Mouse (Mus musculus) monocyte, adult 5-6 weeks (primary cell): ENCODE data around the gene Hhip. TPM values are rescaled to one million over a fixed set of nuclear protein-coding genes. Genes with fewer than 3 reads are reported as not detected.

Source experiments
- ATAC-seq: fragments of 153-309, 156-312 bp; replicated peaks from 2 replicates; pipeline ENCODE4 v1.8.0; 2017; ENCODE audit warnings: mild to moderate bottlenecking; ENCODE audit not compliant: low TSS enrichment, insufficient number of reproducible peaks, severe bottlenecking, poor library complexity, low FRiP score
- total RNA-seq: library from RNA; stranded (forward); fragments of 200-1000, 200-491, 200-594 nt; gene quantifications from 3 replicates; pipeline ENCODE4 v1.2.3, GENCODE M21; 2017

The Hhip gene
- not detected in 3 replicates for total RNA-seq

DNA sequence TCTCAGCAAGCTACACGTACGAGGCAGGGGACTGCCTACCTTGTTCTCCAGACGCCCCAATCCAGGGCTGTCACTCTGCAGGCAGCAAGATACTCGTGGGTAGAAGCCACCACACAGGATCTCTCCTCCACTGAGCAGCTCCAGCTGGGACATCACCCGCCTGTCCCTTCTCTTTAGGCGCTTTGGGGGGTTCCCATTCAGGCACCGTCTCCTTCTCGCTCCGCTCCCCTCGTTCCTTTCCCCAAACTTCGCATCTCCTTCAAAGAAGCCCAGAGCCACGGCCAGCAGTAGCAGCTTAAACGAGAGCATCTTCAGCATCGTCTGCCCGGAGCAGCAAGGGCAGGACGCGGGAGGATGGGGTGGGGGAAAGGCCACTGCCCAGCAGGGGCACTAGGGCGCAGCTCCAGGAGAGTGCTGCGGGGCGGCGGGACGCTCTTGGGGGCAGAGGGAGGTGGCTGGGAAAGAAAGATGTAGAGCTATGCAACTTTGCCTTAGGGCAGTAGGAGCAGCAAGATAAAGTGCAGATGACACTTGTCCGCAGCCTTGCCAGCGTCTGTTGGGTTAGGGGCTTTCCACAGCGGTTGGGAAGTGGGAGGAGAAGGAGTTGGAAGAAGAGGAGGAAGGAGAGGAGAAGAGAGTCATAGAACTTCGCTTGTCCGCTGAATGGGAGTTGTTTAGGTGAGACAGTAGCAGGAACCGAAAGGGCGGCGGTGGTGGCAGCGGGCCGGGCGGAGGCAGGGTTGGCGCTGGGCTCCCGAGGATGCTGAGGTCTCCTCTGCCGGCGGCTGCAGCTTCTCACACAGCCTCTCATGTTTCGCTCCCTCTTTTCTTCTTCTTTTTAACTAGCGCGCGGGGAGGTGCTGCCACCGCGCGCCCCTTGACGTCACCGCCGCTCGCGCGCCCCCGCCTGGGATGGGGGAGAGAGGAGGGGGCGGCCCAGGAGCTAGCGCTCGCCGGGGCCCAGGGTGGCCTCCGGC lies at the start of gene Hhip:
Hhip (minus strand) TSS at position 809 of the 977 bp plus-strand sequence.
- ATAC-seq: no peak

DNA sequence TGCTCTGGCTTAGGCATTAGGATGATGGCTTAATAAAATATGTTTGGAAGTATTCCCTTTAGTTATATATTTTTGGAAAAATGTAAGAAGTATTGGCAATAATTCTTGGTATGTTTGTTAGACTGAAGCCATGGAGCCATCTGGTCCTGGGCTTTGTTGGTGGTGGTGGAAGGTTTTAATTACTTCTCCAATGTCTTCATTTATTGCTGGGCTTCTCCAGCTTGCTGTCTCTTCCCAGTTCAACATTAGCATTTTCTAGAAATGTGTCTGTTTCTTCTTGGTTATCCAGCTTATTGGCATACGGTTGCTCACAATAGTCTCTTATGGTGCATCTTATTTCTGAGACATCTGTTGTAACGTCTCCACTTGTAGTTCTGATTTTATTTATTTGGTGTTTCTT lies 29.2 kb upstream of the Hhip start:
- ATAC-seq: no peak

DNA sequence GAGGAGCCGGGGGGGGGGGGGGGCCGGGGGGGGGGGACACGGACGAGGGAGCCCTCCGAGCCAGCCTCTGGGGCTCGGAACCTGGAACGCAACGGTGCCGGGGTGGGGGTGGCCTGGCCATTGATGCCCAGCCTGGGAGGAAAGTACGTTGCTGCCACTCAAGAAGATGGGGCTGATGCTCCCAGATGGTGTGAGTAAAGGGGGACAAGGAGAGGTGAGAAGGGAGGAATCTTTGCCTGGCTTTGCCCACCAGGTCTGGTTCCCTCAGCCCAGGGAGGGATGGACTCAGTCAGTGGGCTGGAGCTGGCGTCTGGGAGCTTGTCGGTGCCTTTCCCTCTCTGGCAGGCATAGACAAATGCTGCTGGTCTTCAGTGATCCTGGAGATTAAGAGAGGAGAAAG lies 387 bp upstream of the Hhip start:
- ATAC-seq: no peak

DNA sequence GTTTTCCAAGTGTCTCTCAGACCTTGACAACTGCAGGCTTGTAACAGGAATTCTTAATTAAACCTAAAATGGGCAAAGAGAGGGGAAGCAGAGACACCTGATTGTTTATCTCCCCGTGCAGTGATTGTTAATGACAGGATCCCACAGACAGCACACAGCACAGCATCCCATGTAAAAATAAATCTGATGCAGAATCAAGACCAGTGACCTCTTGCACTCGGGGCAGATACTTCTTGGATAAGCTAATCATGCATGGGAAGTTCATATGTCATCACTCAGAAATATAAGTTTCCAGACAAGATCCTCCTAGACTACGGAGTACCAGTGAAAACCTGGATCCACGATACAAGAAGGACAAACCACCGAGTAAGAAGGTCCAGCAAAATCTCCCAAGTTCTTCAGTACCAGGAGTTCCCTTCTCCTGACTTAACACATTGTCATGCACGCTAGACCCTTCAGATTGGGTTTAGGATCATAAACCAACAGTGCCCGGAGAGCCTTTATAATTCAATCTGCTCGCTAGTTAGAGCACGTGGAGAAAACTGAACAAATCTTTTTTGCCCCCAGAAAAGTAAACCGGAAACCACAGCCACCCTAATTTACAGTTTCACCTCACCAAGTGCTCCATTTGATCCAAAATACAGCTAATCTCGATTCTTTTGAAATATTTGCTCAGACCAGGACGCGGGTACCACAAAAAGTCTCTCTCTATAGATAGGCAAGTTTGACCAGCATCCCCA lies 1.3 kb downstream of the Hhip start:
- ATAC-seq: no peak

DNA sequence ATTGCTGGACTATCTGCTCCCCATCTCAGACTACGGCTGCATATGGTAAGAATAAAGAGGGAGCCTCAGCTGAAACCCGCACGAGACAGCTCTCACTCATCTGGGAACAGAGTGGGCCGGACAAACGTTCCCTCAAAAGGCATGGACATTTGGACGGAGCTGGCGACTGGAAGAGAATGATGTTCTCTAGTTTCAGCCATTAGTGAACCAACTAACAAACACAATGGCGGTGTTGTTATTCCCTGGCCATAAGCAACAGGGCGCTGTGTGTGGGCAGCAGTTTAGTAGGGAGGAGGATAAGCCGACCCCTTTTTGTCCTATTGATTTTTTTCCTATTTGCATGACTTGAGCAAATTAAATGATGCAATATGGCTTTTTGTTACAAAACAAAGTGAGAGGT lies 2.0 kb downstream of the Hhip start:
- ATAC-seq: no peak

DNA sequence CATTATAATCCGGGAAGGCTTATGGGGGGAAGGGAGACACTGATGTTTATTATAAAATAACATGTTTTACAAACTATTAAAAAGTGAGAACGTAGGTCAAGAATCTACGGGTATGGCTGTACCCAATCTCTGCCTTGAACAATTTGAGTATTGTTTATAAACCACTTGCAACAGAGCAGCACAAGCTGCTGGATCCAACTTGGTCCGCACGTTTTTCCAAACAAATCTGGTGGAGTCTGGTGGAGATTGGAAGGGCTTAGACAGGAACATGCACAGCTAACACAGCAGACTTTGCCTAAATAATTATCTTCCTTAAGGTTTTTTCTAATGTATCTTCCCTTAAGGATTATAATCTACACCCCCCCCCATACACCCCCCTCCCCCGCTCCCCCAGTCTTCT lies 2.7 kb downstream of the Hhip start:
- ATAC-seq: no peak

DNA sequence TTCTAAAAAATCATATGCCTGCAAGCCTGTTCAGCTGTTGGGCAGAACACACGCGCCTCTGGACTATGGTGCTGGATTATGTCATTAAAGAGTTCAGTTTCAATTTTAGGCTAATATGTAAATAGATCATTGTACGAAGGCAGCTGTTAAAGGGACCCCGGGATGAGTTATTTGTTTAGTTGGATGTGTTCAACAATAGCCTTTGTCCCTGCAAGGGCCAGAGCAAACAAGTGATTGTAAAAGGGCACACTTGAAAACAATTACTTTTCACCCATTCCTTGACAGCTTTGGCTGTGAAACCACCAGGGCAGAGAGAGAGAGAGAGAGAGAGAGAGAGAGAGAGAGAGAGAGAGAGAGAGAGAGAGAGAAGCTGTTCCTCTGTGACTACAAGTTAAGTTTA lies 3.6 kb downstream of the Hhip start:
- ATAC-seq: no peak

DNA sequence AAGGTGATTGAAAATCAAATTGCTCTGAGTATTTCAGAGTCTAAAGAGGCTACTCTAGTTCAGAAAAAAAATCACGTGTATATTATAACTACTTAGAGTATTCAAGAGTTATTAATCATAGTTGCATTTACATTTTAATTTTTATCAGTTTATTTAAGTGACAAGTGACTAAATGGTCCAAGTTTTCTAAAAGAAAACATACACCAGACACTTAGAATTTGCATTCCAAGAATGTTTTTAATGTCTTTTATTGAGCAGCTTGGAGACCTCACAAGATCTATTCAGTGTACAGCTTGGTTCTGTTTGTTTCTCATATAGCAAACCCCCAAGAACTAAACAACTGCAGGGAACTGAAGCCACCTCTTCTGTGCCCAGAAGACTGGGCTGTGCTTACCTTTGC lies 5.0 kb downstream of the Hhip start:
- ATAC-seq: no peak

DNA sequence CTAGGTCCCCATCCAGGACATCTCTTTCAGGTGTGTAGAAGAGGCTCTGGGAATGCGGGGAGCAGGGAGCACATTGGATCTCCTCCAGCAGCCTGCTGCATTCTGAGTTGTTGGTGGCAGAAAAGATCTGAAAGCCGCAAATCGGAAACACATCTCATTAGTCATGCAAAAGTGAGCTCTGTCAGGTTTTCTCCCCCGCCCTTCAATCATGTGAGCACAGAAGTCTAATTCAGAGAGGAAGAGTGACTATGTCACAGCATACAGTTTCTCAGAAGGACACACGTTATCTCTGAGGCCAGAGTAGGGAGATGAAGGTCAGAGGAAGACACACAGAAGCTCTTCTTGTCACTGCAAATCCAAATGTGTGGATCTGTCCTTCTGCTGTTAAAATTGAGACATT lies 6.3 kb downstream of the Hhip start:
- no peak for ATAC-seq

DNA sequence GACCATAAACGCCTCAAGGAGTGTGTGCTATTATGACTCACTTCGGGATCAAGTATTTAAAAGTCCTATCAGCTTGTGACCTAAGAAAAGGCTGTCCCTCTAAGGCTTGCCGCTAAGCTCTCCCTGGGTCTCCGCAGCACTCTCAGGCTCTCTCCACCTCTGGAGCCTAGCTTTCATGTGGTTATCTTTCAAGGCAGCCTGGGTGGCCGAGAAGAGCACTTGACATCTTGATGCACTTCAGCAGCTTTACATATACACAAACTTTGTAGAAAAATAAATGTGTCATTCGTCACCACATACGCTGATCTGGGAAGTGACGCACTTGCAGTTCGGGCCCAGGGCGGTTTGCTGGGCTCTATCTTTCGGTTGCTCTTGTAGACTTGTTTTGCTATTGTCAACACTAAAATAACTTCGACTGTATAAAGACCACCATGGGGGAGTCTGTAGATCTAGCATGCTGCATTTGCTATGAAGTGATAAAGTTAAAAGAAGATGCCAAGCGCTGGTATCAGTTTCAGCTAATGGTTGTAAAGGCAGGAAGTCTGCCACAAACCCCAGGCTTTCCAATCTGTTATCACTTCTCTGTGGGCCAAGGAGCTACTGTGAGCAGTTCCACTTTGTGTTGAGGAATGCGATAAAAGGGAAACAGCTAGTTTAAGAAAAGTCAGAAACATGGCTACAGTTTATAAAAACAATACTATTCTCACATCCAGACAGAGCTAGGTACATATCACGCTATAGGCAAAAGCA lies 8.4 kb downstream of the Hhip start:
- no peak for ATAC-seq

DNA sequence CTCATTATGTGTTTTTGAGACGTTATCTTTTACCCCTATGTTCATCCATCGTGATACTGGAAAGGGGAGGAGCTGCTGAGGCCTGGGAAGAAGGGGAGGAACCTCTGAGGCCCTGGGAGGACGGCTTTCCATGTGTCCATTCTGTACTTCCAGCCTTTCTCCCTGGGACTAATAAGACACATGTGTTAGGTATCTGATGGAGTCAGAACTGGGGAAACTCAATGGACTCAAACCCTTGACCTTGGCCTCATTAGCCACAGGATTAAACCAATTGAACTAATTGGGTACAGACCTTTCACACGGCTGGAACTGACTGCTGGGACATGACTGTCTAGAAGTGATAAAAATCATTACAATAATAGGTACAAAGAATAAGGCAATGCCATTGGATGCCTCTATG lies 9.6 kb downstream of the Hhip start:
- no peak for ATAC-seq

DNA sequence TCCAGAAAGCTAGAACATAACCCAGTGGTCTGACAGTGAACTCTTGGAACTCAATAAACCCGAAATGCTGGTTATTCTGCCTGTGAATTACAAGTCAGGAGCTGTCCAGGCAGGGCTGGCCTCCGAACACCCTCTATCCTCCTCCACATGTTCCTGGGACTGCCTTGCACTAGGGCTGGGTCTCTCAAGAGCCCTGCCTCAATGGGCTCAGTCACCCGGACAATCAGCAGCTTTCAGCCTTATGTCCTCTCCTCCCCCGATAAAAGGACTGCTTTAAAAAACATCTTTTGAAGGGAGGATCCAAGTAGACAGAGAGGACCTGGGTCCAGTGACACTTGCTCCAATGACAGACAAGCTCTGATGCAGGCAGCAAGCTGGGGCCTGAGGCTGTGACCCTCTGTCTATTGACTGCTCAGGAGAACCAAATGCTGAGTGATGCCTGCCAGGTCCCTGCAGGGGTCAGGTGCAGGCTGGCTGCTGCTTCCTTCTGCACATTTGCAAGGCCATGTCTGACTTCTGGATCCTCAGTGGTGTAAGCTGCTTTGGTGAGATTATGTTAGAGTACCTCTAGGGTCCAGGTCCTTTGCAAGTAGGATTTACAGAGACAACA lies 20.1 kb downstream of the Hhip start:
- no peak for ATAC-seq

DNA sequence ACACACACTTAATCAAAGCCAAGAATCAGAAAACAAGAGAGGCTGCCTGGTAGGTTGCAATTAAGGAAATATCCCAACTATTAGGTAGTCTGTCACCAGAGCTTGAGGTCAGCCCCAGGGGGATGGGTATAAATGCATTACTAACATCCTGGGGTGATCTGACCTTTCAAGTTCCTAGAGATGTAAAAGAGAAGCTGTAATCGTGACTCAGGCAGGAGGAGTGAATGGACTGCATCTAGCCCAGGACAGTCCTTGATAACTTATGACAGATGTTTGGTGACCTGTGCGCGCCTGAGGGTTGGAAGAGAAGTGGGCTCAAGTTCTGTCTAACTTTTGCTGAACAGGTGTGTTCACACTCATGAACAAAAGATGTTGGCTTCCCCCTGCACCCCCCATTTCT lies 25.2 kb downstream of the Hhip start:
- ATAC-seq: no peak

DNA sequence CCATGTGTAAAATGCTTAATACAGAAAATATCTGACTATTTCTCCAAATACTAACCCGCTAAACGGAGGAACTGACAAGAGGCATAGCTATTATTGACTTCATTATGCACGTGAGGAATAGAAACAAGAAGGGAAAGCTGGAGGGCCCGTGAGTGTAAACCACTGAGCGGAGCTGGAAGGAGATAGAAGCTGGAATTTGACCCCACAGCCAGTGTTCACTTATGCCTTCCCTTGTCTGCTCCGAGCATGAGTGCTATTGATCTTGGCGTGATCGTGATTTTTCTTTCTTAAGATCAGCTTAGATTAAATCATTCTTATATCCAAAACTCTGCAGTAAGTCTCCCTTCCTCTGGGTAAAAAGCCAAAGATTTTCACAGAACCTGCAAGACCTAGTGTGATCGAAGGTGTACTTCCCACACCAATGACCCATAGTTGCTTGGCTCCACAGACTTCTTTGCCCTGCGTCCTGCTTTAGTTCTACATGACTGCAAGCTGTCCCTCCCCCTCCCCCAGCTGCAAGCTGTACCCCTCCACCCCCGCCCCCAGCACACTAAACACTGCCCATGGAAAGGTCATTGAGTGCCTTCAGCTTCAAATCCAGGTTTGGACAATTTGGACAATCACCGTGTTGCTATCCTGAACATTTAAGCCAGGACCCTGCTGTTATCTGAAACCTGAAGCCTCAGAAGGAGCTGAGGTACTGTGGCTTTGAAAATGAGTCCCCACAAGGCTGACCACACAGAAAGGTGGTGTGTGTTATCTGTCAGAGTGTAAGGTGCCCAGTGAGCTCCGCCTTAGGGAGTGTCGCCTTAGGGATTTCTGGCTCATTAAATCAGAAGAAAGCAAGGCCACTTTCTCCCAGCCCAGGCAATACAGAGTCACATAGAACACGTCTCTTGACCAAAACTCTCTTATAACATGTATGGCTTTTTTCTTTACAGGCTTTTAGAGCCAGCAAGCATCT lies 26.2 kb downstream of the Hhip start:
- ATAC-seq: no peak

DNA sequence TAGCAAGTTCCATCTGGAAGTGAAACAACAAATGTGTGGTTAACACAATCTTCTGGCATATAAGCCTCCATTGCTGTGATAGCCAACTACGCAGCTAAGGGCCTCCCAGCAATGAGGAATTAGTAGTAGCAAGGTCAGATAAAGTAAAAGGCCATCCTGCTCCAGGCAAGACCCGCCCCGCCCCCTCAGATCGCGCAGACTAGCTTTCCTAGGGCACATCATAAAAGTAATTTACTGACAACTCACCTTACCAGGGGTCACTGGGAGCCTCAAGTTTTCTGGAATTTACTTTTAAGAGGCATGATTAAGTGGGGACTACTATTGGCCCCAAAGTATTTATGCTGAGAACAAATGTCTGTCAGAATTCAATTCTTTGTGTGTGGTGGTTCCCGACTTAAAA lies 28.2 kb downstream of the Hhip start:
- no peak for ATAC-seq

DNA sequence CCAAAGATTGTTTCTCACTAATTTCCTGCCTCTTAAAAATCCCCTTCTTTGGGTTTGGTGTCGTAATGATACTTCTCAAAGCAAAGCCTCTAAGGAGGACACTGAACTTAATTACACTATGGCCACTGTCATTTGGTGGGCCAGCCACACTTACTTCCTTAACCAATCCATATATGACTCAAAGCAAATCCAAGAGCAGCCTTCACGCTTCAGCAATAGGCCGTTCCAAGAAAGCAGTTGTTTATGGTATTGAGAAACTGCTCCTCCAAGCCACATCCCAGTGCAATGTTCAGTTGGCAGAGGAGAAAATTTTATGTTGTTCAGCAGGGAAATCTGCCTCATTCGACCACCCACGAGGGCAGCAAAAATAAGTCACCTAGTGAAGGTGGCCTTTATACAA lies 37.3 kb downstream of the Hhip start:
- ATAC-seq: no peak

DNA sequence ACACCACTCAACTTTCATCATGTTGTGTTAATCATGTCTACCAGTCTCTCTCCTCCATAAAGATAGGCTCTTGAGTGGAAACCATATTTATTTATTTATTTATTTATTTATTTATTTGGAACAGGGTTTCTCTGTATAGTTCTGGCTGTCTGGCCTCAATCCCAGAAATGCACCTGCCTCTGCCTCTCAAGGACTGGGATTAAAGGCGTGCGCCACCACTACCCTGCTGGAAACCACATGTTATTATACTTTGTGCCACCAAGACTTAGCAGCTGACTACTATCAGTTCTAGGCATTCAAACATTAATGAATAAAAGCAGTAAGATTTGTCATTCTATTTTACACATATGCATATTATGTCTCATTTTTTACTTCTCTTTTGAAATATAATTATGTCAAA lies 42.0 kb downstream of the Hhip start:
- ATAC-seq: no peak

DNA sequence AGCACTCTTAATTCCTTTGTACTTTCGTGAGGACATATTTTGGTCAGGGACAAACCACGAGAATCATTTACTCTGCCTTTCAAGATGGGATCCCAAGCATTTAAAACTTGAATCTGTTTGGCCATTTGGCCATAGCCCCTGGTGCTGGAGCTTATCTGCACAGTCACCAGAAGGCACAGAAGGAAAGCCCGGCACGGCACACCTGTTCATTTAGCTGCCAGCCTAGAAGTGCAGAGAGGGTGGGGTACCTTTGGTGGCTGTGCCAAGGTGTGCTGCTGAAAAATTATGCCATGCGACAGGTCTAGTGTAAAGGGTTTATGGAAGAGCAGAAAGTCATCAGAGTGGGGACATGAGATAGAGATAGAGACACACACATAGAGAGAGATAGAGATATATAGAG lies 53.4 kb downstream of the Hhip start:
- no peak for ATAC-seq
